Mouse (Mus musculus) limb, embryonic 11.5 days (tissue): ENCODE data around the gene Otud7a. TPM values are rescaled to one million over a fixed set of nuclear protein-coding genes. Genes with fewer than 3 reads are reported as not detected.

ENCODE experiments used
- ATAC-seq: fragments of 200-750 bp; cut with Nextera tagmentation; 2 replicates; pipeline ENCODE4 v1.8.0; 2017; ENCODE audit warnings: low read depth; ENCODE audit not compliant: insufficient number of reproducible peaks, low FRiP score, low TSS enrichment
- DNase-seq: peaks from one replicate; pipeline ENCODE4 v3.0.0-alpha.2; 2015; ENCODE audit warnings: low spot score
- H3K27ac ChIP-seq: fragments of 300-500 bp; sonication (generic); replicated peaks from 2 replicates; pipeline ENCODE4 v1.5.1; 2014; ENCODE audit warnings: low read depth, mild to moderate bottlenecking, low read length
- H3K27me3 ChIP-seq: fragments of 300-500 bp; sonication (generic); 2 replicates; pipeline ENCODE4 v1.6.1; 2014; ENCODE audit warnings: mild to moderate bottlenecking, low read length, mixed read lengths; ENCODE audit not compliant: control insufficient read depth, insufficient read depth
- H3K36me3 ChIP-seq: fragments of 300-500 bp; sonication (generic); 2 replicates; pipeline ENCODE4 v1.6.1; 2014; ENCODE audit warnings: mild to moderate bottlenecking, low read length, moderate library complexity, mixed read lengths; ENCODE audit not compliant: control insufficient read depth, insufficient read depth
- H3K4me1 ChIP-seq: fragments of 300-500 bp; sonication (generic); 2 replicates; pipeline ENCODE4 v1.6.1; 2014; ENCODE audit warnings: low read length, mixed read lengths; ENCODE audit not compliant: control insufficient read depth, insufficient read depth
- H3K4me2 ChIP-seq: fragments of 300-500 bp; sonication (generic); 2 replicates; pipeline ENCODE4 v1.6.1; 2014; ENCODE audit warnings: low read depth, mild to moderate bottlenecking, moderate library complexity; ENCODE audit not compliant: severe bottlenecking
- H3K4me3 ChIP-seq: fragments of 300-500 bp; sonication (generic); 2 replicates; pipeline ENCODE4 v1.5.1; 2014; ENCODE audit warnings: low read depth, low read length
- H3K9ac ChIP-seq: fragments of 300-500 bp; sonication (generic); 2 replicates; pipeline ENCODE4 v1.6.1; 2014; ENCODE audit warnings: mild to moderate bottlenecking, low read length
- H3K9me3 ChIP-seq: fragments of 300-500 bp; sonication (generic); 2 replicates; pipeline ENCODE4 v1.6.1; 2016; ENCODE audit warnings: low read length; ENCODE audit not compliant: control insufficient read depth
- WGBS: fragments of 180-500 bp; shearing (Covaris S2); extraction: QIAGEN DNeasy Blood & Tissue Kit; methylation state at CpG from one replicate; pipeline ENCODE4 v1.1.7; 2014; 5-methylcytosine and 5-hydroxymethylcytosine counted together
- polyA plus RNA-seq: library from polyadenylated mRNA; unstranded; fragments of >200 nt; fragmentation: Nextera tagmentation; extraction: Ambion mirVana; gene quantifications from 2 replicates; pipeline ENCODE4 v1.2.1, GENCODE M21; 2014

Otud7a gene
- polyA plus RNA-seq, 1 experiment from 2014 or later, result 0.25 TPM

GRCm38 (mm10) chr7:63483091-63483490, 38.5 kb downstream of the Otud7a start:
- 88% methylated on average over 2 of the region's 2 CpGs for WGBS

GRCm38 (mm10) chr7:63497051-63497547, 52.5 kb downstream of the Otud7a start:
- no peaks in the 10 kb centered on the region for H3K4me1 ChIP-seq
- 88% methylated on average over 9 of the region's 9 CpGs for WGBS
- no peak overlapping the region for H3K27ac ChIP-seq
- DNase-seq (no peak), ATAC-seq (no peak)
- no peak overlapping the region for H3K4me2 ChIP-seq
- H3K27me3 ChIP-seq, result no peaks in the 10 kb centered on the region
- no peaks in the 10 kb centered on the region for H3K9me3 ChIP-seq
- H3K36me3 ChIP-seq, result no peaks in the 10 kb centered on the region
- no peak overlapping the region for H3K9ac ChIP-seq
- H3K4me3 ChIP-seq, result no peak overlapping the region

More at GRCm38 (mm10) chr7:63483091-63483490, 38.5 kb downstream of the Otud7a start:
- DNase-seq, result no peak
- Histone ChIP-seq H3K36me3 (no peaks in the 10 kb centered on the region), H3K9me3 (no peaks in the 10 kb centered on the region), H3K9ac (no peak overlapping the region), H3K27ac (no peak overlapping the region), H3K27me3 (no peaks in the 10 kb centered on the region), H3K4me2 (no peak overlapping the region), H3K4me1 (no peaks in the 10 kb centered on the region), H3K4me3 (no peak overlapping the region)
- no peak for ATAC-seq

GRCm38 (mm10) chr7:63504202-63504601, 59.7 kb downstream of the Otud7a start:
- Histone ChIP-seq H3K4me1 (no peaks in the 10 kb centered on the region), H3K9me3 (no peaks in the 10 kb centered on the region), H3K36me3 (no peaks in the 10 kb centered on the region), H3K27me3 (no peaks in the 10 kb centered on the region), H3K4me3 (no peak overlapping the region), H3K27ac (no peak overlapping the region), H3K9ac (no peak overlapping the region), H3K4me2 (no peak overlapping the region)
- no peak for ATAC-seq
- peak; percentile 23 for DNase-seq
- 22% methylated on average over 2 of the region's 2 CpGs for WGBS

- Histone ChIP-seq H3K36me3 (no peaks in the 10 kb centered on the region), H3K4me1 (no peaks in the 10 kb centered on the region), H3K9me3 (no peaks in the 10 kb centered on the region), H3K9ac (no peak overlapping the region), H3K4me3 (no peak overlapping the region), H3K4me2 (no peak overlapping the region), H3K27ac (no peak overlapping the region), H3K27me3 (no peaks in the 10 kb centered on the region)
- ATAC-seq (no peak), DNase-seq (no peak)
- WGBS, result 95% methylated on average over 2 of the region's 2 CpGs
These were observed 63.5 kb downstream of the Otud7a start for GRCm38 (mm10) chr7:63508079-63508478.

GRCm38 (mm10) chr7:63509825-63510224, 65.3 kb downstream of the Otud7a start:
- Histone ChIP-seq H3K4me2 (no peak overlapping the region), H3K27me3 (no peaks in the 10 kb centered on the region), H3K9ac (no peak overlapping the region), H3K36me3 (no peaks in the 10 kb centered on the region), H3K4me1 (no peaks in the 10 kb centered on the region), H3K4me3 (no peak overlapping the region), H3K27ac (no peak overlapping the region), H3K9me3 (no peaks in the 10 kb centered on the region)
- no peak for DNase-seq
- ATAC-seq, result no peak
- WGBS, result 45% methylated on average over 1 of the region's 1 CpGs

GRCm38 (mm10) chr7:63511458-63511857, 66.9 kb downstream of the Otud7a start:
- no peaks in the 10 kb centered on the region for H3K27me3 ChIP-seq
- no peak overlapping the region for H3K9ac ChIP-seq
- no peak overlapping the region for H3K27ac ChIP-seq
- DNase-seq (no peak), ATAC-seq (no peak)
- no peaks in the 10 kb centered on the region for H3K9me3 ChIP-seq
- no peaks in the 10 kb centered on the region for H3K4me1 ChIP-seq
- no peak overlapping the region for H3K4me2 ChIP-seq
- no peak overlapping the region for H3K4me3 ChIP-seq
- H3K36me3 ChIP-seq, result no peaks in the 10 kb centered on the region

- H3K4me1 ChIP-seq, result no peaks in the 10 kb centered on the region
- no peaks in the 10 kb centered on the region for H3K9me3 ChIP-seq
- H3K27ac ChIP-seq, result no peak overlapping the region
- DNase-seq, result no peak
- no peak overlapping the region for H3K4me3 ChIP-seq
- no peak overlapping the region for H3K4me2 ChIP-seq
- no peak overlapping the region for H3K9ac ChIP-seq
- H3K36me3 ChIP-seq, result no peaks in the 10 kb centered on the region
- no peak for ATAC-seq
- H3K27me3 ChIP-seq, result no peaks in the 10 kb centered on the region
- 63% methylated on average over 2 of the region's 2 CpGs for WGBS
These were observed 68.0 kb downstream of the Otud7a start for GRCm38 (mm10) chr7:63512561-63512960.

GRCm38 (mm10) chr7:63516141-63516895, 71.8 kb downstream of the Otud7a start:
- H3K4me1 ChIP-seq, result no peaks in the 10 kb centered on the region
- no peak overlapping the region for H3K27ac ChIP-seq
- no peak overlapping the region for H3K4me3 ChIP-seq
- no peaks in the 10 kb centered on the region for H3K36me3 ChIP-seq
- no peaks in the 10 kb centered on the region for H3K9me3 ChIP-seq
- WGBS, result 89% methylated on average over 5 of the region's 5 CpGs
- no peak for ATAC-seq
- no peak overlapping the region for H3K4me2 ChIP-seq
- DNase-seq, result no peak
- no peak overlapping the region for H3K9ac ChIP-seq
- H3K27me3 ChIP-seq, result no peaks in the 10 kb centered on the region

GRCm38 (mm10) chr7:63520299-63520698, 75.7 kb downstream of the Otud7a start:
- no peak overlapping the region for H3K9ac ChIP-seq
- H3K36me3 ChIP-seq, result no peaks in the 10 kb centered on the region
- no peak overlapping the region for H3K4me3 ChIP-seq
- ATAC-seq (no peak), DNase-seq (no peak)
- H3K27ac ChIP-seq, result no peak overlapping the region
- no peak overlapping the region for H3K4me2 ChIP-seq
- H3K9me3 ChIP-seq, result no peaks in the 10 kb centered on the region
- H3K27me3 ChIP-seq, result no peaks in the 10 kb centered on the region
- 76% methylated on average over 1 of the region's 1 CpGs for WGBS
- H3K4me1 ChIP-seq, result no peaks in the 10 kb centered on the region
